Mouse (Mus musculus) thymus, postnatal 4 days (tissue): ENCODE measurements around the gene Arhgef39.
"Not testable (repeated sequence)": the region's sequence is repeated elsewhere in the genome, so short reads cannot be mapped to it uniquely, and the experiment has no call there.

Source experiments
- DNase-seq: peaks from one replicate; pipeline ENCODE4 v3.0.0; 2021

Gene Arhgef39

DNA sequence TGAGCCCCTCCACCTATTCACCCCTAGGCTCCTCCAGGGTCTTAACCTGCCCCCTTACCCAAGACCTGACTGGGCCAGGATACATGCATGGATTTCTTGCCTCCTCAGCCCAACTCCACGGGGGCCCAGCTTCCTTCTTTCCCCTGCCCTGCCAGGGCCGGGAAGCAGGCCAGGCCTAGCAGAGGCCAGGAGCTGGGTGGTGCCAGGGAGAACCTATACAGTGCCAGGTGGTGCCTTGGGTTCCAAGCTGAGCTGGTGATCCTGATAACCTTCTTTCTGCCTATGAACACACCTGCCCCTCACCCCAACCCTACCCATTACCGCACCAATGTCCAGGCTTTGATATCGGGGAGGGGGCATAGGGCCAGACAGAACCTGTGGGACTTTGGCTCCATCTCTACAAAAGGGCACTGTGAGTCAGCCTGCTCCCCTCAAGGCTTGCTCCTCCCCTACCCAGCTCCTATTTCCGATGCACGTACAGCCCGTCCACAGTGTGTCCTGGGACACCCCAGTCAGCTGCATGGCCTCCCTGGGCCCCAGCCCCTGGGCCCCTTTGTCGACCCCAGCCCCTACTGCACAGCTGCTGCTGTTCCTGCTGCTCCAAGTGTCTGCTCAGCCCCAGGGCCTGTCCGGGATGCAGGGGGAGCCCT lies 7.2 kb upstream of the Arhgef39 start, which contains the start of gene Car9:
Gene Car9 (plus strand): TSS at position 431 of the 650 bp plus-strand sequence.
- no peak for DNase-seq

DNA sequence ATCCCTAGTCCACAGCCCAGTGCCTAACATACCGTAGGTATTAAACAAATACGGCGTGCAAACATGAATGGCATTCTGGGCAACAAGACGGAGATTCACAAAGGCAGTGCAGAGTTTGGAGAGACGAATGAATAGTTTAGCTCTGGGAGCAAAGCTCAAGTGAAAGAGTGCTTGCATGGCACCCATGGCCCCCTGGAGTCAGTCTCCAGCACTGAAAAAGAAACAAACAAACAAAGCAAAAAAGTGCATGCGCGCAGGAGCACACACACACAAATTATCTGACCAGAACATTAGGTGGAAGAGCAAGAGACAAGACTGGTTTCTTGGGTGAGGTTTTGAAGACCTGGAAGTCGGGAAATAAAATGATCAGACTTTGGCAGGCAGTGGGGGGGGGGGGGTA lies 6.6 kb upstream of the Arhgef39 start:
- no peak for DNase-seq

DNA sequence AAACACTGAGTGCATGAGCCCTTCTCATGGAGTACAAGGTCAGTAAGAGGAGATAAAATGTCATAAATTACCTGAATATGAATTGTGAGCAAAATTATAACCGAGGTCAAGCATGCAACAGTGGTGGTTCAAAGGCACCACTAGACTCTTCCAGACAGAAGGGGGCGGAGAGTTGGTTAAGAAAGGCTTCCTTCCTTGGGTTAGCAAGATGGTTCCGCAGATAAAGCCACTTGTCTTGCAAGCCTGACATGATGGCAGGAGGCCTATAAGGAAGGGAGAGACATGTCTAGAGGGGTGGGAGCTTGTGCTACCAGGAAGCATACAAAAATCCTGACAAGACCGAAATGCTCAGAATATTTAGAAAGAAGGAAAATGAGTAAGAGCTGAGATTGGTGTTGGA lies 4.8 kb upstream of the Arhgef39 start:
- DNase-seq, result no peak

DNA sequence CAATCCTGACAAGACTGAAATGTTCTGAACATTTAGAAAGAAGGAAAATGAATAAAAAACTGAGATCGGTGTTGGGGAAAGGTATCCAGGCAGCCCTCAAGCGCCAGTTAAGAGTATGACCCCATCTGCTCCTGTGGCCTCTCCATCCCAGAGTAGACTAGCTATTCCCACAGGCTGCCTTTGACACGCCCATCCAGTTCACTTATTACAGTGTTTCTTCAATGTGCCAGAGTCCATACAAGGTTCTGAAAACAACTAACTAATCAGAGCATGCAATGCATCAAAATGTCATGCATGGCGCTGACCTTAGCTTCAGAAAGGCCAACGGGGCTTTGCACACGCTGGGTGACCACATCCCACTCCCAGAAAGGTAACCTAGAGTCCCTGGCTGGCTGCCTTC lies 4.0 kb upstream of the Arhgef39 start:
- DNase-seq, result no peak

DNA sequence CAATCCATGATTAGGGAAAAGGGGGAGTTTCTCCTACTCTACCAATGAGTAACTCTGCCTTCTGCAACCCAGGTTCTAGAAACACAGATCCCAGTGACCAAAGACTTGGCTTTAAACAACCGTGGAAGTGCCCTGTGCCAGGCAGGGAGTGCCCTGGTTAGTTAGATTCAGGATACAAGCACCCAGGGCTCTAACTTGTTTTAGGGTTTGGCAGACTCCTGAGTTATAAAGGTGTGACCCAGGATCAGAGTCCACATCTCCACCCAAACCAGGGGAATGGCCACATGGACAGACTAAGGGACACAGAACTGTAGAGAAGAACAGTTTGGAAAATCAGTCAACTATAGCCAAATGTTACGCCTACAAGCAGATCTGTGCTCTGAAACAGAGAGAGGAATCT lies 3.5 kb upstream of the Arhgef39 start:
- no peak for DNase-seq

DNA sequence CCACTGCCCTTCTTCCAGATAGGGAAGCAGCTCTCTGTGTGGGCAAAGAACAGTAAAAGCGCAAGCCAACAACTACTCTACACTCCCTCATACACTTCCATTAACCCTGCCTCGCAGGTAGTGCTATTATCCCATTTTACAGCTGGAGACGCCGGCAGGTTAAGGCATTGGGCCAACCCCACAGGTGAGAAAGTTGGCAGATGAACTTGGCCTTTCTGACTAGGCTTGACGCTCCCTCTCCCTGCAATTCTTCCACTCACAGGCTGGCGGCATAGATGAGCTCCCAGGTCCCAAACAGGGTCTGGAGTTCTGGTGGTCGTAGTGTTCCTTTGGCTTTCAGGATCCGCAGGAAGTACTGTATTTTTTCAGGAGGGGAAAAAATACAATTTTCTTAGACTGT lies 512 bp downstream of the Arhgef39 start:
- DNase-seq, result peak; percentile 68

DNA sequence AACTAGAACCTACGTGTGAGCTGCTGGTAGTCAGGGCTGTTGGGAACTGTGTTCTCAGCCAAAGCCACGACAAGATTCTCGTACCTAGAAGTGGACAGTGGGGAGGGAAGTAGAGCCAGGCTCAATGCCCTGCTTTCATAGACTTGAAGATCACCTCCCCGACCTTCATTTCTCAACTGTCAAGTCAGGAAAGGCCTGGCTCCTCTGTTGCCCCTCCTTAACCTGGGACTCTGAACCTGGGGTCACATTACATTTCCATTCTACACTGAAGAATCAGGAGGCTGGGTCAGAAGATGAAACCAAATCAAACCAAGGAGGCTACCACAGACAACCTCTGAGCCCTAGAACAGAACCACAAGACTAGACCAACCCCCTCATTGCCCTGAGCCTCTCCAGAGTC lies 1.5 kb downstream of the Arhgef39 start:
- DNase-seq, result no peak

DNA sequence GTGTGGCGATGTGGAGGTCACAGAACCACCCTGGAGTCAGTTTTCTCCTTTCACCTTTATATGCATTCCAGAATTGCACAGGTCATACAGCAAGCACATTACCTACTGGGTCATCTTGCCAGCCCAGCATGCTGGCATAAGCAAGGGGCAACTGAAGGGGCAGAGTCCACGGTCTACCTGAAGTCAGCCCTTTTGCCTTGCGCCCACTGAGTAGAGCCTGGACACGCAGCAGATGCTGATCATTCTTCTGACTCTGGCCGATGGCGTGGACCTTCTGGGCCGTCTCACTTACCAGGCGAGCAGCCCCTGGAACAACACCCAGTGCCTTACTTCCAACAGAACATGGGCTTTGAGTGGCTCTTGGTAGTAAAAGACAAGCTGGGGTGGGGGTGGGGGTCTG lies 2.1 kb downstream of the Arhgef39 start:
- DNase-seq, result no peak

DNA sequence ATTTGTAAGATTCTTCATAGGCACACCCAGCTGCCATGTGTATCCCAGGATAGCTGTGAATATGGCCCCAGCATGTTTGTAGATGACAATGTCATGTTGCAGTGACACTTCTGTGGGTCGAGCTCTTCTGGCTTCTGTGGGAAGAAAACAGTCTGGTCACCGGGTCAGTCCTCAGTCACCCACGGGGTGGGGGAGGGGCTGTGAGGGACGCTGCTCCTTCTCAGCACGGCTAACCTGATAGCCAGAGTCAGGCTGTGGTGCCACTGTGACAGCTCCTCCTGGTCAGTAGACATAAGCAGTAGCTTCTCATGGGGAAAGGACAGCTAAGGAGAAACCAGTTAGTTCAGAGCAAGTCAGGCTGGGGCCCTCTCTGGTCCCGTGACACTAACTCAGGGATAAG lies 2.9 kb downstream of the Arhgef39 start:
- DNase-seq, result no peak

DNA sequence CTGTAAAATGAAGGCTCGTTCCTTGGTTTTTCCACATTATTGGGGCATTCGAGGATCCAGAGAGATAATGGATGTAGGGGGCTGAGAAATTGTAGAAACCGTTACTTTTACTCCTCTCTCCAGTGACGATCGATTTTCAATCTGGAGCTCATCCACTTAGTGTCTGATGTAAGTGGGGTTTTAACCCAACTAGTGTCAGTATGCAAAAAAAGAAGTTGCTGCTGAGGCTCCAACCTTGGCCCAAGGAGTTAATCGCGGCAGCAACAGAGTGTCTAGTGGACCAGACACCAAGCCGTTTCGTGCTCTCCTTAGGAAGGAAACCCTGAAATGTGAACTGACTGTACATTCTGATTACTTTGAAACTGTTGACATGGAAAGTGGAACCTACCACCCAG lies 5.7 kb downstream of the Arhgef39 start:
- peak; percentile 31 for DNase-seq

DNA sequence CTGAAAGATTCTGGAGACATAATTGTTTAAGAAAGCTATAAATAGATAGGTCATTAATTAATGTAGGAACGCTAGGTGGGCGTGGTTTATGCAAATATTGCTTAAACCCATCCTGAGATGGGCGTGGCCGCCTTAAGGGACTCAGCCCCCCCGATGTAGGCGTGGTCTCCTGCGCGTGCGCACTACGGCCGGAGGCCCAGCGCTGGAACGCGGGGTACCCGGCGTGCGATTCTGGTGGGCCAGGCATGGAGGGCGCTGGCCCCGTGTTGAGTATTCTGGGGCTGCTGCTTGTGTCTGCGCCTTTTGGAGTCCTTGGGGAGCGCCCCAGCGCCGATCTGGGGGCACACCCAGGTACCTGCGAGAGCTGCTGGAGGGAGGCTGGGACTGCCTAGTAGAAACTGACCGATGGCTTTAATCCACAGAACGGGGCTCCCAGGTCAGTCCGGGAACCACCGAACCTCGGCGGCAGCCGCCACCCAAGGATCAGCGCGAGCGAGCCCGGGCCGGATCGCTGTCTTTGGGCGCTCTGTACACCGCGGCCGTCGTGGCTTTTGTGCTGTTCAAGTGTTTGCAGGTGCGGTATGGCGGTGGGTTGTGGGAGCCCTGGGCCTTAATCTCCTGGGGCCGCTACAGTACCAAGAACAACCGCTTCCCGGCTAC lies 6.2 kb downstream of the Arhgef39 start:
- peak; percentile 99 for DNase-seq

DNA sequence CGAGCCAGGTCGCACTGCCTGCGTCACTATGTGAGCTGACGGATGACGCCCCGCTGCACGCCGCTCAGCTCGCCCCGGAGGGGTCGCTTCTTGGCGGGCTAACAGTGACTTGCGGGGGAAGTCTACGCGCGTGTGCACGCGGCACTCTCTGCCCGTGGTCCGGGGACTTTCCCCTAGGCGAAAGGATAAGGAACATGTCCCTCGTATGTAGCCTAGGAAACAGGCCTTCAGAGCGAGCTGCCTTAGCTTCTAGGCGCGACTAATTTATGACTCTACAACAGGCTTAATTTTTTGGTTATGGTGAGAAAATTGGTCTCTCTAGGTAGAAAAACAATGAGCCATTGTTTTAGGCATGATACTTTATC lies 6.7 kb downstream of the Arhgef39 start, which contains the start of gene Ccdc107:
Gene Ccdc107 (plus strand): TSS at position 80 of the 365 bp plus-strand sequence.
- DNase-seq, result peak; percentile 88

DNA sequence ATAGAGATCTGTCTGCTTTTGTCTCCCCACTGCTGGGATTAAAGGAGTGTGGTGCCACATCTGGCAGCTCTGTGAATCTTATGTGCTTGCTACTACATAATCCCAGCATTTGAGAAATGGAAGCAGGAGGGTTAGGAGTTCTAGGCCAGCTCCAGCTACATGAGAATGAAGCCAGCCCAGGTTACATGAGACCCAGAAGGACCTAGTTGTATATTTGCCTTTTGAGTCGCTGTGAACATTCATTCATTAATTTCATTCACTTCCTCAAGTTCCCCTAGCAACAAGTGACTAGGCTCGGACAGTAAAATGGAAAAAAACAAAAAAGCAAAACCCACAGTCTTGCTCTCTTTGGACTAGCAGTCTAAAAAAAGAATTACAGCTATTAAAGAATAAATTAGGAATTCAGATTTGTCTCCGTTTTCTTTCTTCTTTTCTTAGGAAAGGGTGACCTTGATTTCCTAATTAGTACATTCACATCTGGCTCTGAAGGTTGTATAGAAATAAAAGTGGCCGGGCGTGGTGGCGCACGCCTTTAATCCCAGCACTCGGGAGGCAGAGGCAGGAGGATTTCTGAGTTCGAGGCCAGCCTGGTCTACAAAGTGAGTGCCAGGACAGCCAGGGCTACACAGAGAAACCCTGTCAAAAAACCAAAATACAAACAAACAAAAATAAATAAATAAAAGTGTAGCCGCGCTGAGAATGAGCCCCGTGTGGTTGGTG lies 7.2 kb downstream of the Arhgef39 start:
- DNase-seq, result no peak

DNA sequence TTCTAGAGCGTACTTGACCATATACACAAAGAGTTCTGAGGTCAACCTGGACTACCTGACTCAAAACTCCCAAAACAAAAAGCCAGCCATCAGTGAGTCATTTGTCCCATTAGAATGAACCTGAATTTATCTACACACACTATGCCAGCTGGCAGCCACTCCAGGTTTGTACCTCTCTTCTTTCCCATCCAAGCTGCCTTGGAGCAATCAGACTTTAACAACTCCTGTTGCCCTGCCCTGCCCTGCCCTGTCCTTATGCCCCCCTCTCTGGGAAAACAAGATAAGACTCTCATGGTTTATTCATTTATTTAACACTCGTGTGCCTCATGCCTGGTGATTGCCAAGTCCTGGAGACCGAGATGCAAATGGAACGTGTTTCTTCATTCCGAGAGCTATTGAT lies 8.7 kb downstream of the Arhgef39 start:
- DNase-seq, result no peak

DNA sequence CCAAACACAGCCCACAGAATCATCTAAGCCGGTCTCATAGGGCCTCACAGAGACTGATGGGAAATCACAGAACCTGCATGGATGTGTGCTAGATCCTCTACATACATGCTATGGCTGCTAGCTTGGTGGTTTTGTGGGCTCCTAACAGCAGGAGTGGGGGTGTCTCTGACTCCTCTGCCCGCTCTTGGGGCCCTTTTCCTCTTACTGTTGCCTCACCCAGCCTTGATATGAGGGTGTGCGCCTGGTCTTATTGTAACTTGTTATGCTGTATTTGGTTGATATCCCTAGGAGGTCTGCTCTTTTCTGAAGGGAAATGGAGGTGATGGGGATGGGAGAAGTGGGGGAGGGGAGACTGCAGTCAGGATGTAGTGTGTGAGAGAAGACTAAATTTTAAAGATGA lies 9.9 kb downstream of the Arhgef39 start:
- DNase-seq, result no peak

DNA sequence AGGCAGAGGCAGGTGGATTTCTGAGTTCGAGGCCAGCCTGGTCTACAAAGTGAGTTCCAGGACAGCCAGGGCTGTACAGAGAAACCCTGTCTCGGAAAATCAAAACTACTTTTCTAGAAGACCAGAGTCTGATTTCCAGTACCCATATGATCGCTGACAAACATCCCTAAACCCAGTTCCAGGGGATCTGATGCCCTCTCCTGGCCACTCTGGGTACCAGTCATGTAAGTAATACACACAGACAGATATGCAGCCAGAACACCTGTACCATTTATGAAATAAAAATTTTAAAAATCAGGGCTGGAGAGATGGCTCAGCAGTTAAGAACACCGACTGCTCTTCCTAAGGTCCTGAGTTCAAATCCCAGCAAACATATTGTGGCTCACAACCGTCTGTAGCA lies 13.8 kb downstream of the Arhgef39 start:
- not testable (repeated sequence) for DNase-seq

DNA sequence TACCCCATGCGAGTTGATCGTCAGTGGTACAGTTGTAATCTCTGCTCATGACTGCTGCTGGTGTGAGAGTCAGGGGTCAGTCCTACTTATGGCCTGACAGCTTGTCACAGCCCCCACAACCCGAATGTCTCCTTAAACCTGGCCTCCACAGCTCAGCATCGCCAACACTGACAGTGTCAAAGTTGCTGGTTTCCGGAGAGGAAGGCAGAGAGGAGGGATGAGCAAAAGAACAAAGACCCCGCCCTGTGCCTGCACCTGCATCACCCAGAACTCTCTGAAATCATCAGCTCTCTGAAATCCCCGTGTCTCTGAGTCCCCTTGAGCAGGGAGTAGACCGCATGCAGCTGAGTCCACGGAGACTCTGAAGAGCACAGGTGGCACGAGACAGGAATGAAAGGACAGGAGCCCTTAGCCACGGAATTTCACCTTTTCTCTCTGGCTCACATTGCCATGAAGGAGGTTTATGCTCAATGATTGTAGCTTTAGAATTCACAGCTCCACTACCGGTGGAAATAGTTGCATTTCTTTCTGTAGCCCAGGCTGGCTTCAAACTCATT lies 15.9 kb downstream of the Arhgef39 start, which contains the start of gene Sit1:
Gene Sit1 (minus strand): TSS at position 200 of the 557 bp plus-strand sequence.
- DNase-seq, result peak; percentile 80

DNA sequence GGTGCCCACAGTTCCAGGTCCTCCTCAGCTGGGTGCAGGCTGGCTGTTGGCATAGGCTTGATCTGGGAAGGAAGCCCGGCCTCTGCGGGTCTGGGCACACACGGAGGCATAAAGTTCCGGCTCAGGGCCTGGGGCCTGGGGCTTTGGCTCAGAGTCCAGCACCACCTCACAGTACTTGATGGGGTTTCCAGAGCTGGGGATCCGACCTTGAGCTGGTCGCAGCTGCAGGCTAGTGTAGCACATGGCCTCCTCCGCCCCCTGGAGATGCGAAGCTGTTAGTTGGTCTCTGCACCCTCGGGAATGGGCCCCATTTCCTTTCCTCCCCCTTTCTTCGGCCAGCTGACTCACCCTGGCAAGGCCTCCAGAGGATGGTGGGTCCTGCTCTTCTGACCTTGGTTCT lies 16.9 kb downstream of the Arhgef39 start:
- peak; percentile 66 for DNase-seq

DNA sequence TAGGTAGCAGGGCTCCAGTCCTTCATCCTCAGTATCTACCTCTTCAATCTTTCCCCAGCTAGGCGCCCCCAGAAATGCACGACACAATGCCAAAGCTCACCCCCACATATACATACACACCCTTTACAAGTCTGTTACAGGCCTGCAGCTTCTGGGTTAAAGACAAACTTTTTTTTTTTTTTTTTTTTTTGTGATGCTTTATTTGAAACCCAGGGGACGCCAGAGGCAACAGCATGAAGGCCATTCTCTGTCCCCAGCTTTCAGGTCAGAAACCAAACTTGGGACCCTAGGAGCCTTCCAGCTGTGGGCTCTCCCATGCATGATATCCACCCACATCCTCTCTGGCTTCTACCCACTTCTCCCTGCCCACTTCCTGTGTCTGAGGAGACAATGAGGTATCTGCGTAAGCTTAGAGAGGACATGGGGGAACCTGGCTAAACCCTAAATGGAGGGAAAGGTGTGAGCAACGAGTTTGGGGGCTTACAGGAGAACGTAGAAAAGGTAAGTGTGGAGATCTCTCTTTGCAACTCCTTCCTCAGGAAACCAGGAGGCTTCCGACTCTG lies 17.5 kb downstream of the Arhgef39 start:
- peak; percentile 57 for DNase-seq

DNA sequence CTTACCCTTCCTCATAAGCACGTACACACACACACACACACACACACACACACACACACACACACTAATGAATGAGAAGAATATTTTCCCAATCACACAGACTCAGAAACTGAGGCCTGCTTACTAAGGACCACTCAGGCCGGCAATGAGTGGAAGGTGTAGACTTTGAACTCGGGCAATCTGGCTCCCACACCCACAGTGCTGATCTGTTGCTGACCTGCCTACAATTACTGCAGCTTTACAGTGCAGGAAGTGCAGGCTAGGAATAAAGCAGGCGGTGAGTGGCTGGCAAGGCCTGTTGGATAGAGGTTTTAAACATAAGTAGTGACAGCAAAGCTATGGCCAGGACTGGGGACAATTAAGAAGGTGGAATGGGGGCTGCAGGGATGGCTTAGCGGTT lies 18.5 kb downstream of the Arhgef39 start:
- DNase-seq, result no peak

DNA sequence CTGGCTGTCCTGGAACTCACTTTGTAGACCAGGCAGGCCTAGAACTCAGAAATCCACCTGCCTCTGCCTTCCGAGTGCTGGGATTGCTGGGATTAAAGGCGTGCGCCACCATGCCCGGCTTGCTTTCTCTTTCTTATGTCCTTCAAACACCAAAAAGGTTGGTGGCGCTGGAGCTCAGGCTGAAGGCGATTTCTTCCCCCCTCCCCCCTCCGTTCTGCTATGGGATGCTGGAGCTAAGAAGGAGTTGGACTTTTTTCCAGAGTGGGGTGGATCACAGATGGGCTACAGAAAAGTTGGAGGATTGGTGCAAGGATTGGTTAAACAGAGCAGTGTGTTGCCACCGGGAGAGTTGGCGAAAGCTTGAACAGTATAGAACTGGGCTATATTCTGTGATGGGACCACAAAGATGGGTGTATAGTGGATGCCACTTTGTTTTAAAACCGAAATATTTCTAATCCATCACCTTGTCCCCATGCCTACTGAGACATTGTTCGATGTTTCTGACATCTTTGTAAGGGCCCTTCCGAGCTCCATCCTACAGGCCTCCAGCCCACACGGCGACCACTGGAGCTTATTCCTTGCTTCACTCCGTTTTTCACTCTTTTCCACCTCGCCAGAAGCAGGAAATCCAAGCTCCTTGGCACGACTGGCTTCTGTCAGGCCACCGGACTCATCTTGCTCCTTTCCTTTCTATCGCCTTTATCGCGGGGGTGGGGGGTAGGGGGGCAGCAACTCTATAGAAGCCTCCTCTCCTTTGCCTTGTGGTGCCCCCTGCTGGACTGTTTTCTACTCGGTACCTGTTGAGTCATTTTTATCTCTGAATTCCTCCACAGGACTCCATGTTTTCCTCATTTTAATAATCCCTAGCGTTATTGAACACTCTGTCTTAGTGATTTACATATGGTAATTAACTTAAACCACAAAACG lies 20.3 kb downstream of the Arhgef39 start:
- DNase-seq, result peak; percentile 93

DNA sequence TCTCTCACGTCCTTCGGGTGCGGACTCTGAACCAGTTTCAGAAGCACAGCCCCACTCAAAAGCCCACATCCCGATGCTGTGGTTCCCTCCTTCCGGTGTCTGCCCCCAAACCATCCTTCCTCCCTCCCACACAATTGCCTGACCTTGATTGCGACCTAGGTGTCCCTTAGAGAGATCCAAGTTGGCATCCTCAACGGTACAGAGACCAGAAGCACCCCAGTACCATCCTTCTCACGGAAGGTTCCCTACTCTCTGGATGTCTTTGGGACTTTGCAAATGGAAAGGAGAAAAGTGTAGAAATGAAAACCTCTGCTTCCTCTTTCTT lies 21.0 kb downstream of the Arhgef39 start:
- no peak for DNase-seq
